Mouse (Mus musculus) ovary, postnatal 14 days (tissue): ENCODE data around the gene Pxn.

Source experiments
- DNase-seq: peaks from one replicate; pipeline ENCODE4 v3.0.0; 2022; ENCODE audit warnings: low spot score

The Pxn gene

DNA sequence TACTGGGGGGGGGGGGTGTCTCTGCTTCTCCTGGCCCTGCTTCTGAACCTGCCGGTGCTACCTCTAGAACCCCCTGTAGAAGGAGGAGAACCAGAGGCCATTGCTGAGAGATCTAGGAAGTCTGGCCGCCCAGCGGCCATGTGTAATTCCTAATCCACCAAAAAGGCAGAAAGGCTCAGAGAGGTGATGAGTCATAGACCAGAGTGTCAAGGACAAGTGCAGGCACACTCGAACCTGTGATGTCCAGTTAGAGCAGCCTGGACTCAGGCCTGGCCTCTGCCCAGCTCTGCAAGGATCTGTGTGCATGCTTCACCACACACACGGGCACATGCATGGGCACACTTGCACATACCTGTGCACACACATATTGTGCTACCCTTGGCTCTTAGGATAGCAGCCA is 21.7 kb downstream of the Pxn start:
- no peak for DNase-seq

GRCm38 (mm10) chr5:115529364-115529741 is 22.9 kb downstream of the Pxn start:
- no peak for DNase-seq

- DNase-seq, result no peak
These were observed 23.4 kb downstream of the Pxn start for GRCm38 (mm10) chr5:115529742-115530446.

DNA sequence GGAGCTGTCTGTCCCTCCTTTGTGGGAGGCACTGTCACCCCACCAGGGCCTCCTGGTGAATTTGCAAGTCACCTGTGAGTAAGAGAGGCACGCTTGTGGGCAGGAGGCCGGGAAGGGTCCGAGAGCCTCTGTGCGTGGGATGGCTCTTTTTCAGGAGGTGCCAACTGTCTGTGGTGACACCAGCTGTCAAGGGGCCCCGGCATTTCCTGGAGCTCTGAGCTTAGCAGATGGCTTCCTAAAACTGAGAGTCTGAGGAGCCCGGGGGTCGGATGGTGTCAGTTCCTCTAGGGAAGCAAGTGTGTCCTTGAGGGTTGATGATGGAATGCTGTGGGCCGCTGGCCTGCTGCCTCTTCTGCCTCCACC is 24.0 kb downstream of the Pxn start:
- DNase-seq, result no peak

DNA sequence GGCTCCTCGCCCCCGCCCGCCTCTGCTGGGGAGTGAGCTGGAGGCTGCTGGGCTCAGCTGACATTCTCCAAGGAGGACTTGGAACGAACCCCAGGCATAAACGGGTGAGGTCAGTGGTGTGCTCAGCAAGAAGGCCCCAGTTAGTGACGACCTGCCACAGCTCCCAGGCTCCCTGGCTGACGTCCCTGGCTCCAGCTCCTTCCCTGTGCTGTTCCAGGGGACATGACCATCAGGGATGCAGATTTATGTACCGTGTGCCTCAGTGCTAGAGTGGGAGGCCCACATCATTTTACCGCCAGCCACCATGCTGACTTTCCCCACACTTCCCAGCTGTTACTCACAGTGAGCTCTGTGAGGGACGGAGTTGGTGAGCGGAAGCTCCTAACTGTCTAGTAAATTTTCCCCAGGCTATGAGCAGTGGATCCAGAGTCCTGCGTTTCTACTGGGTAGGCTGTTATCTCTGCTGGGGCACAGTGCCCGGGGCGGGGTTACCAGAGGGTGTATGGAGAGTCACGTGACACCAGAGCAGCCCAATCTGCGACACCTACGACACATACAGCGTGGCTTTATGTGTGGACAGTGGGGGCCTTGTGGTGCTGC is 25.3 kb downstream of the Pxn start:
- peak; percentile 64 for DNase-seq

- DNase-seq, result no peak
These were observed 27.8 kb downstream of the Pxn start for GRCm38 (mm10) chr5:115534290-115534731.

DNA sequence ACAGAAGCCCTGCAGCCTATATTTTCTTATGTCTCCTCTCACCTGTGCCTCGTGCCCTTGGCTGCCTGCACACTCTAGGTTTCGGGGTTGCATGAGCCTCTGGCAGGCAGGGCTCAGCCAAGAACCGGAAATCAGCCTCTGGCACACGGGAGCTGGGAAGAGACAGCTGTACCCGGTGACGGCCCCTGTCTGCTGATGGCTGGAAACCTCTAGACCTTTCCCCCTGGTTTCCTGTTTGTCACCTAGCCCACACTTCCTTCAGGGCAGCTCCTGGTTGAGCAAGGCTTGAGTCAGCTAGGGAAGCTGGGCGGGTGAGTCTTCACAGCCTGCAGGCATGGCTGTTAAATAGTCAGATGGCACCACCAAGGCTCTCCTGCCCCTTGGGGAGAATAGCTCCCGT is 28.4 kb downstream of the Pxn start:
- DNase-seq, result no peak

GRCm38 (mm10) chr5:115535635-115536034 is 29.2 kb downstream of the Pxn start:
- DNase-seq, result no peak

DNA sequence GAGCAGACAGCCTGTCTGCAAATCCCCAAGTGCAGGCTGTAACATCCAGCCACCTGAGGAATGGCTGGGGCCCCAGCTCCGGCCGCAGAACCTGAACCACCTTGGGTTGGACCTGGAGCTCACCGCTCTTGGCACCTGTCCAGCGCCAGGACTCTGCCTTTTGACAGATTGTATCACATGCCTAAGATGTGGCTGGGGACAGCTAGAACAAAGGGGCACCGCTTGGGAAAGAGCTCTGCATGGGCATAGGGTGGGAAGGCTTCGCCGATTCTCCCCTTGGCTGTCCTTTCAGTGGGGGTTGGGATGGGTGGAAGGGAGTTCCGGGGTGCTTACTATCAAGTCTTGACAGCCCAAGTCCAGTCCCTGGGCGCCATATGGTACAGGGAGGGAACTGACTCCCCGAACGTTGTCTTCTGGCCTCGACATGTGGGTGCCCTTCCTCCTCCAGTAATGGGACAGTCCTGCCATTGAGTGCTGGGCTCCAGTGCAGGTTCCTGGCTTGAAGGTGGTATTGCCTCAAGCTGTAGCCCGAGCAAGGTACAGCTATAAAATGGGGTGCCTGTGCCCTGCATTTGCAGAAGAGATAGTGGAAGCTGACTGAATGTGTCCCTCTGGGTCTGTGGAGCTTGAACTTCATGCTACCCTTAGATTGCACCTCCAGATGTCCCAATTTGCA is 31.7 kb downstream of the Pxn start:
- no peak for DNase-seq

DNA sequence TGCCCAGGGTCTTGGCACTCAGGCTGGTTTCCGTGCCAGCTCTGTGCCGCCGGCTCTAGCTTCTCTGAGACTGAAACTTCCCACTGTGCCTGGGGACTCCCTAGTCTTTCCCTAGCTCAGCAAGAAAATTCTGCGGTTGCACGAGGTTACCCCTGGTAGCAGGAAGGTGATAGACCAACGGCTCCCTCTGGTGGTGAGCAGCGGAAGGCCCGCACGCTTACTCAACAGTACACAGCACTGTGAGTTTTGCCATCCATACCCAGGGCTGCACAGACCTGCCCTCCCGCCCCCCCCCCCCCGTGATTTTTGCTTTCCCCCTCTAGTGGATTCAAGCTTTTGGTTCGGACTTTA is 32.2 kb downstream of the Pxn start:
- DNase-seq, result peak; percentile 94

- DNase-seq, result no peak
These were observed 36.3 kb downstream of the Pxn start for GRCm38 (mm10) chr5:115542635-115543384.

DNA sequence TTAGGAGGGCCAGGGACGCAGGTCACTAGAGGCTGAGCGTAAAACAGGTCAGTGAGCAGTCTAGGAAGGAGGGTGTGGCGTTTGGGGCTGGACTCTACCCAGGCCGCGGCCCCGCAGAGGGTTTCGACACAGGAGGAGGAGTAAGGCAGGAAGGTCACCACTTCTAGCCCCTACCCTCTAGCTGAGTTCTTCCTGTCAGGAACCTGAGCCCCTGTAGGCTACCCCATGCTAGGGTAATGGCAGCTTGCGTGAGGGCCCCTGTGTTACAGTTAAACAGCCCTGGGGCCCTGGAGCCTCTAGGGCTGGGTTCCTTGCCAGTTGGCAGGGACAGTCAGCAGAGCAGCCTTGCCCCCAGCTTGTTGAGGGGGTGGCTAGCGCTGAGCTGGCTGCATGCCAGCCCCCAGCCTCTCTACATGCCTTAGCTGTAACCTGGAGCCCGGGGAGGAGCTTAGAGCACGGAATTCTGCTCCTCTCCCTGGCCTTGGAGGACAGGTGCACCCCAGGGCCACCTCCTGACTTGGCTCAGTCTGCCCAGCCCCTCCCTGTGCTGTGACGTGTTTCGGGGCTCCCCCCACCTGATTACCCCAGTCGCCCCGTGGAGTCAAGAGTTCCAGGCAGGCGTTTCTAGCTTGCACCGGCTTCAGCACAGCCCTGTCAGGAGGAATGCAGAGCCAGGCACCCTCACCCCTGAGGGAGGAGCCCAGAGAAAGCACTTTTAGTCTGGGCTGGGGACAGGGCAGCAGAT is 37.2 kb downstream of the Pxn start:
- DNase-seq, result peak; percentile 66

DNA sequence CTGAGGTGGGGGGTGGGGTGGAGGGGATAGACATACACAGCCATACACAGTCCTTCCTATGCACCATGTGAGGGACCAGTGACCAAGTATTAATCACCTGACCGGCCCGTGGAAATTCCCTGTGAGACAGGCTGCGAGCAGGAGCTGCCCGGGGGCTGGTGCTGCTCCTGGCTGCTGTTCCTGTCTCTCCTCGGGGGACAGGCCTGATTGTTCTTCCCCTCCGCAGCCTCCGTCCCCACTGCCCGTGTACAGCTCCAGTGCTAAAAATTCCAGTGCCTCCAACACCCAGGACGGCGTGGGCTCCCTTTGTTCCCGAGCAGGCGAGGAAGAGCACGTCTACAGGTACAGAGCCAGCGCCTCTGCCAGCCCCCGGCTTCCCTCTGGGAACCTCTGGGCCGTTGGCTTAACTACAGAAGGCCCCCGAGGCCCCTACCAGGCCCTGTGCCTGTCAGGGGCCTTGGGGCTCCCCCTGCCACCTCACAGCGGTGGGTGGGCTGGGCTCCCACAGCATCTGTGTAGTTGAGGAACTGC is 38.2 kb downstream of the Pxn start:
- DNase-seq, result no peak

- DNase-seq, result no peak
These were observed 39.2 kb downstream of the Pxn start for GRCm38 (mm10) chr5:115545636-115546035.

GRCm38 (mm10) chr5:115546536-115546935 is 40.1 kb downstream of the Pxn start:
- no peak for DNase-seq

DNA sequence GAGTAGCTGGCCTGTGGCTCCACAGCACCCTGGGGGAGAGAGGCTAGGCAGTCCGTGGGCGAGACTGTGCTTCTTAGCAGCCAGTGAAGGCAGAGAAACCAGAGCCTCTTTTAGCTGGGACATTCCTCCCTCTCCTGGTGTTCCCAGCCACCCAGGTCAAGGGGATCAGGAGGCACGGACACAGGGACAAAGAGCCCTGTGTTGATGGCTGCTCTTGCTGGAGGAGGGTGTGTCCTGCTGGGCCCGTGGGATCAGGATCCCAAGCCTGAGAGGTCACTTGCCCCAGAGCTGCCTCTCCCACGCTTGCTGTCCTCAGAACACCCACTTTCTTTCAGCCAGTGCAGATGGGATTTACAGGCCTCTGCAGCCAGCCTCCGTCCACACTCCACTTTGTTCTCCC is 40.5 kb downstream of the Pxn start:
- no peak for DNase-seq

GRCm38 (mm10) chr5:115547421-115547820 is 40.9 kb downstream of the Pxn start:
- no peak for DNase-seq

GRCm38 (mm10) chr5:115548501-115549285 is 42.2 kb downstream of the Pxn start:
- no peak for DNase-seq

DNA sequence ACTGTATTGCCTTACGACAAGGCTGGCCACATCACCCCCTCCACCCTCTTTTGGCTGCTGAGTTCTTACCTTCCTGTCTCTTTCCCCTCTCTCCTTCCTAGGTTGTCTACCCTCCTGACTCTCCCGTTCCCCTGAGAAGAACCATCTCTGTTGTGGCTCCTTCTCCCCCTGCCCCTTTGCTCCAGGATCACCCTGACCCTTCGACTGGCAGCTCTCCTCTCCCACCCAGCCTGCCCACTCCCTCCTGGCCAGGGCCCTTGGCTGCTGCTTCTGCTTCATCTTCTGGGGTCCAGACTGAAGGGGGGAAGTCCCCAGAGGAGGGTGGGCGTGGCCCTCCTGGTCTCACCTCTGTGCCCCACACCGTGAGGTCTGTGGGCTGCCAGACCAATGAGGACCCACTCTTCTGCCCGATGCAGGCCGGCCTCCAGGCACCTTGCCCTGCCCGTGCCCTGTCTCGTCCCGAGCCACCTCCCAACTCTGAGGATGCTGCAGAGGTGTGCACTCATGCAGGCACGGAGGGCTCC is 44.1 kb downstream of the Pxn start:
- DNase-seq, result no peak

GRCm38 (mm10) chr5:115551386-115551785 is 44.9 kb downstream of the Pxn start:
- no peak for DNase-seq

DNA sequence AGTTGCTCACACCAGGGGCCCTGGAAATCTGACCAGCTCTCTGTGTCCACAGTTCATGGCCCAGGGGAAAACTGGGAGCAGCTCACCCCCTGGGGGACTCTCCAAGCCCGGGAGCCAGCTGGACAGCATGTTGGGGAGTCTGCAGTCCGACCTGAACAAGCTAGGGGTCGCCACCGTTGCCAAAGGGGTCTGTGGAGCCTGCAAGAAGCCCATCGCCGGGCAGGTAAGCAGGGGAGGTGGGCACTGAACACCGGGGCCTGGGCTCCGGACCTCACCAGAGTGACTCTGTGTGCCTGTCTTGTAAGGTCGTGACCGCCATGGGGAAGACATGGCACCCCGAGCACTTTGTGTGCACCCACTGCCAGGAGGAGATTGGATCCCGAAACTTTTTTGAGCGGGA is 45.3 kb downstream of the Pxn start:
- no peak for DNase-seq
